Mouse (Mus musculus) ES-E14 (cell line): ENCODE measurements around the gene Wdr5. TPM values are rescaled to one million over a fixed set of nuclear protein-coding genes. Genes with fewer than 3 reads are reported as not detected.
A peak's percentile ranks its signal among the peaks of the same experiment; 100 is the strongest.

ENCODE experiments used
- DNase-seq: peaks from one replicate; pipeline ENCODE4 v3.0.0-alpha.2; 2013; ENCODE audit warnings: low read depth, low spot score
- H3K27ac ChIP-seq: 2 replicates; pipeline ENCODE4 v1.5.1; 2012; ENCODE audit warnings: low read depth, mild to moderate bottlenecking, low read length, moderate library complexity, mixed read lengths; ENCODE audit not compliant: poor library complexity, insufficient read depth, severe bottlenecking
- H3K36me3 ChIP-seq: 2 replicates; pipeline ENCODE4 v1.6.1; 2012; ENCODE audit warnings: mild to moderate bottlenecking, low read length, moderate library complexity, mixed read lengths; ENCODE audit not compliant: control insufficient read depth, poor library complexity, insufficient read depth, severe bottlenecking
- H3K4me1 ChIP-seq, 2 experiments: fragments of 150-350 bp in 1 of 2; sonication (generic) in 1 of 2; 2 replicates each; pipeline ENCODE4 v1.6.1; 2012; ENCODE audit warnings: low read length in 2 of 2, mild to moderate bottlenecking in 1 of 2, mixed read lengths in 1 of 2; ENCODE audit not compliant: control insufficient read depth in 2 of 2, insufficient read depth in 2 of 2, poor library complexity in 1 of 2
- H3K4me3 ChIP-seq, 2 experiments: fragments of 150-350 bp in 1 of 2; sonication (generic) in 1 of 2; 2 replicates each; pipeline ENCODE4 v1.5.1; 2012; ENCODE audit warnings: low read length in 2 of 2, low read depth in 1 of 2, mild to moderate bottlenecking in 1 of 2, mixed read lengths in 1 of 2; ENCODE audit not compliant: insufficient read depth in 1 of 2, poor library complexity in 1 of 2, severe bottlenecking in 1 of 2
- H3K9ac ChIP-seq: 2 replicates; pipeline ENCODE4 v1.6.1; 2012; ENCODE audit warnings: low read depth, mild to moderate bottlenecking, low read length, mixed read lengths; ENCODE audit not compliant: poor library complexity, insufficient read depth, severe bottlenecking
- H3K9me3 ChIP-seq: fragments of 150-350 bp; sonication (generic); 2 replicates; pipeline ENCODE4 v1.6.1; 2012; ENCODE audit warnings: low read depth, mild to moderate bottlenecking, low read length; ENCODE audit not compliant: control insufficient read depth, insufficient read depth
- CHD2 ChIP-seq: IDR thresholded peaks from 2 replicates; pipeline ENCODE4 v1.6.1; 2014; ENCODE audit warnings: mild to moderate bottlenecking, low read depth, low read length, inconsistent platforms
- HCFC1 ChIP-seq: IDR thresholded peaks from 2 replicates; pipeline ENCODE4 v1.6.1; 2012; ENCODE audit warnings: low read length, inconsistent platforms, borderline replicate concordance; ENCODE audit not compliant: insufficient read depth
- MAFK ChIP-seq: IDR thresholded peaks from 2 replicates; pipeline ENCODE4 v1.6.1; 2014; ENCODE audit warnings: mild to moderate bottlenecking, low read depth, low read length, inconsistent platforms; ENCODE audit not compliant: insufficient read depth
- ZC3H11A ChIP-seq: IDR thresholded peaks from 2 replicates; pipeline ENCODE4 v1.6.1; 2012; ENCODE audit warnings: low read depth, mild to moderate bottlenecking, inconsistent platforms, low read length, borderline replicate concordance
- ZNF384 ChIP-seq: IDR thresholded peaks from 2 replicates; pipeline ENCODE4 v1.6.1; 2012; ENCODE audit warnings: low read depth, low read length, inconsistent platforms
- in situ Hi-C, 2 experiments: fragments of 600-800 bp; cut with MboI; formaldehyde crosslinking; loops; one replicate each; pipeline ENCODE4 v1.15.1; 2025; ENCODE audit warnings: low sequenced_read_pairs in 2 of 2, inconsistent platforms in 1 of 2; ENCODE audit not compliant: unreplicated experiment in 2 of 2
- total RNA-seq: library from RNA; depleted of rRNA; stranded (reverse); fragments of 300-350 nt; gene quantifications from 2 replicates; pipeline ENCODE4 v1.2.3, GENCODE M21; 2012

The Wdr5 gene
- total RNA-seq, 1 experiment, result 106 TPM

GRCm38 (mm10) chr2:27565316-27566103 is 50.6 kb downstream of the Wdr5 start:
- no peak for TF ChIP-seq ZC3H11A
- no peak for TF ChIP-seq ZNF384
- TF ChIP-seq MAFK, result no peak
- no peak for TF ChIP-seq CHD2
- no peak for TF ChIP-seq HCFC1
- in situ Hi-C loops, result no loop called here
- Histone ChIP-seq H3K9ac (no peak overlapping the region; the same call in none of the 2 replicates), H3K4me1 (peaks cover 0 to 8% of the 10 kb centered on the region in 2 experiments; a peak in 2 of 4 replicates), H3K4me3 (no peak overlapping the region), H3K9me3 (no peaks in the 10 kb centered on the region), H3K27ac (no peak overlapping the region), H3K36me3 (no peaks in the 10 kb centered on the region)
- no peak for DNase-seq

- no peak overlapping the region for H3K4me3 ChIP-seq
- no peak for TF ChIP-seq HCFC1
- no peak for TF ChIP-seq MAFK
- no peak for TF ChIP-seq ZNF384
- no peak for TF ChIP-seq ZC3H11A
- TF ChIP-seq CHD2, result no peak
- no peaks in the 10 kb centered on the region for H3K9me3 ChIP-seq
- peaks cover 10 to 23% of the 10 kb centered on the region in 2 experiments; a peak in 3 of 4 replicates for H3K4me1 ChIP-seq
- H3K9ac ChIP-seq, result peak overlapping the region; percentile 36; the same call in 1 of the 2 replicates
- in situ Hi-C loops, result no loop called here
- H3K36me3 ChIP-seq, result no peaks in the 10 kb centered on the region
- H3K27ac ChIP-seq, result peak overlapping the region; percentile 72; the same call in 1 of the 2 replicates
- no peak for DNase-seq
Measured at GRCm38 (mm10) chr2:27570856-27571255, 55.9 kb downstream of the Wdr5 start.

DNA sequence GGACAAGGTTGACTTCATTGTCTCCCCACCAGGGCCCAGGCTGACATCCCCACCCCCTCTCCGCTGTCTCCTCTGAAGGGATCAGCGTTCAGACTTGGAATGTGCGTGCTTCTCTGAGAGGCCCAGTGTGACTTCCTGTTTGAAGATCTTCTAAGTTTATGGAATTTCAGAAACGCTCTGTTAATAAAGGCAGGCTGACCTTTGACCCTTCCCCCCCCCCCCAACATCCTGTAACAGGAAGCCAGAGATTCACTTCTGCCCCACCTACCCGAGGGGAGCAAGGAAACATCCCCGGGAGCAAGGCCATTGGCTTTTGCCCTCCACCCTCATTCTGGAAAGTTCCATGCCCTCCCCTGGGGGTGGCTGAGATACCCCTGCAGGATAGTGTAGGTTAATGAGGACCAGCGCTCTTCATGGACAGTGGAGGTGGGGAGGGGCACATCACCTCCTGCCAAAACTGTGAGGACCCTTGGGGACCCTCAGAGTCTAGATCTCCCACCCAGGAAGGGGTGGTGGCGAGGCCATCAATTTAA is 57.4 kb downstream of the Wdr5 start:
- H3K9me3 ChIP-seq, result no peaks in the 10 kb centered on the region
- peaks cover 10 to 20% of the 10 kb centered on the region in 2 experiments; a peak in 3 of 4 replicates for H3K4me1 ChIP-seq
- H3K27ac ChIP-seq, result peak overlapping the region; percentile 17; the same call in 1 of the 2 replicates
- H3K4me3 ChIP-seq, result no peak overlapping the region
- H3K9ac ChIP-seq, result no peak overlapping the region
- peak; percentile 45 for DNase-seq
- in situ Hi-C loops, result no loop called here
- TF ChIP-seq ZNF384 (no peak), ZC3H11A (no peak), CHD2 (no peak), MAFK (no peak), HCFC1 (no peak)
- H3K36me3 ChIP-seq, result no peaks in the 10 kb centered on the region

DNA sequence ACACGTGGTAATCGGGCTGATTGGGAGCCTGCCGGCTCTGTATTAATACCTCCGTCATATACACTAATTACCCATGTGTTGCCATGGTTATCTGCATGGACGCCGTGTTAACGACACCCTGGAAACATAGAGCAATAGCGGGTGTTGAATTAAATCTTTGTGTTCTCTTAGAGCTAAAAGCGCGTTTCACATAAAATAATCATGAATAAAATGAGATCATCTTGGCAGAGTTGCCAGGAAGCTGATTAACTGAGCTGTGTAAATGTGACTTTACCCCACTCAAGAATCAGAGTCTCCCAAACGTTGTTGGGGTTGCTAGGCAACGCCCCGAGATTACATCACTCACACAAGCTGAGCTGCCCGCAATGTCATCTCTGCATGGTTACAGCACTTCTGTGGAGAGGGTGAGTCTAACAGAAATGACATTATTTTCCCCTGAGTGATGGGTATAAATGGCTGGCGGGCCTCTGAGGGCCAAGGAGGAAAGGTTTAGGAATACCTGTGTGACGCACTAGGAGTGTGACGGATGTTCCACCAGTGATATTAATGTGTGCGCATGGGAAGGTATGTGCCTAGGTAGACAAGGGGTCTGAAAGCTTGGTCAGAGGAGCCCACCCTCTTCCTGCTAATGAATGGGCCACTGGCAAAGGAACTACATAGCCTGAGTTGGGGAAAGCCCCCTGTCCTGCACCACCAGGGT is 58.1 kb downstream of the Wdr5 start:
- Histone ChIP-seq H3K4me3 (no peak overlapping the region), H3K27ac (no peak overlapping the region; the same call in 1 of the 2 replicates), H3K9ac (no peak overlapping the region), H3K36me3 (no peaks in the 10 kb centered on the region), H3K4me1 (peaks cover 10 to 20% of the 10 kb centered on the region in 2 experiments; a peak in 3 of 4 replicates), H3K9me3 (no peaks in the 10 kb centered on the region)
- TF ChIP-seq ZNF384 (no peak), HCFC1 (0 out of 2 replicates have a peak, but pooled peaks have one; percentile 22), MAFK (no peak), CHD2 (no peak), ZC3H11A (no peak)
- peak; percentile 51 for DNase-seq
- in situ Hi-C loops, result no loop called here
